Mouse (Mus musculus) intestine, embryonic 15.5 days (tissue): ENCODE results near the gene Large2. TPM values are rescaled to one million over a fixed set of nuclear protein-coding genes. Genes with fewer than 3 reads are reported as not detected.

ENCODE experiments used
- ATAC-seq: fragments of 200-750 bp; cut with Nextera tagmentation; 2 replicates; pipeline ENCODE4 v1.8.0; 2017; ENCODE audit warnings: moderate TSS enrichment, moderate library complexity
- H3K27ac ChIP-seq: fragments of 300-500 bp; sonication (generic); 2 replicates; pipeline ENCODE4 v1.5.1; 2015; ENCODE audit warnings: mild to moderate bottlenecking, inconsistent platforms
- H3K27me3 ChIP-seq: fragments of 300-500 bp; sonication (generic); replicated peaks from 2 replicates; pipeline ENCODE4 v1.6.1; 2015; ENCODE audit warnings: inconsistent platforms
- H3K36me3 ChIP-seq: fragments of 300-500 bp; sonication (generic); 2 replicates; pipeline ENCODE4 v1.6.1; 2015; ENCODE audit warnings: inconsistent platforms
- H3K4me1 ChIP-seq: fragments of 300-500 bp; sonication (generic); replicated peaks from 2 replicates; pipeline ENCODE4 v1.6.1; 2015; ENCODE audit warnings: inconsistent platforms
- H3K4me2 ChIP-seq: fragments of 300-500 bp; sonication (generic); replicated peaks from 2 replicates; pipeline ENCODE4 v1.6.1; 2015; ENCODE audit warnings: mild to moderate bottlenecking, inconsistent platforms
- H3K4me3 ChIP-seq: fragments of 300-500 bp; sonication (generic); replicated peaks from 2 replicates; pipeline ENCODE4 v1.5.1; 2015; ENCODE audit warnings: inconsistent platforms
- H3K9ac ChIP-seq: fragments of 300-500 bp; sonication (generic); 2 replicates; pipeline ENCODE4 v1.6.1; 2015; ENCODE audit warnings: inconsistent platforms
- H3K9me3 ChIP-seq: fragments of 300-500 bp; sonication (generic); 2 replicates; pipeline ENCODE4 v1.6.1; 2016; ENCODE audit warnings: inconsistent platforms
- WGBS: fragments of 180-500 bp; shearing (Covaris S2); methylation state at CpG from one replicate; pipeline ENCODE4 v1.1.7; 2015; 5-methylcytosine and 5-hydroxymethylcytosine counted together
- polyA plus RNA-seq: library from polyadenylated mRNA; unstranded; fragments of >200 nt; fragmentation: Nextera tagmentation; extraction: Ambion mirVana; gene quantifications from 2 replicates; pipeline ENCODE4 v1.2.1, GENCODE M21; 2015

Large2 gene
- polyA plus RNA-seq = 10.0 and 11.8 TPM in 2 replicates

- peak; percentile 18; the same call in 1 of the 2 replicates for ATAC-seq
- H3K9ac ChIP-seq = peak within 1 kb of the TSS; percentile 69
- H3K9me3 ChIP-seq = no peaks in the 10 kb centered on the region
- peaks cover 42% of the 10 kb centered on the region for H3K4me1 ChIP-seq
- H3K27ac ChIP-seq = peak within 1 kb of the TSS; percentile 91
- peaks cover 10% of the 10 kb centered on the region; the same call in 1 of the 2 replicates for H3K27me3 ChIP-seq
- peak within 1 kb of the TSS; percentile 75 for H3K4me3 ChIP-seq
- 2% methylated on average over 16 of the region's 16 CpGs for WGBS
- H3K4me2 ChIP-seq = peak within 1 kb of the TSS; percentile 89
- 0 out of 2 replicates have a peak, but pooled peaks cover 6% of the 10 kb centered on the region for H3K36me3 ChIP-seq
Measured at GRCm38 (mm10) chr2:92374514-92374913, at the start of gene Large2, which contains the start of gene Pex16. TSS of gene Large2 (minus strand) at chr2:92374869. TSS of gene Pex16 (plus strand) at chr2:92374676.

DNA sequence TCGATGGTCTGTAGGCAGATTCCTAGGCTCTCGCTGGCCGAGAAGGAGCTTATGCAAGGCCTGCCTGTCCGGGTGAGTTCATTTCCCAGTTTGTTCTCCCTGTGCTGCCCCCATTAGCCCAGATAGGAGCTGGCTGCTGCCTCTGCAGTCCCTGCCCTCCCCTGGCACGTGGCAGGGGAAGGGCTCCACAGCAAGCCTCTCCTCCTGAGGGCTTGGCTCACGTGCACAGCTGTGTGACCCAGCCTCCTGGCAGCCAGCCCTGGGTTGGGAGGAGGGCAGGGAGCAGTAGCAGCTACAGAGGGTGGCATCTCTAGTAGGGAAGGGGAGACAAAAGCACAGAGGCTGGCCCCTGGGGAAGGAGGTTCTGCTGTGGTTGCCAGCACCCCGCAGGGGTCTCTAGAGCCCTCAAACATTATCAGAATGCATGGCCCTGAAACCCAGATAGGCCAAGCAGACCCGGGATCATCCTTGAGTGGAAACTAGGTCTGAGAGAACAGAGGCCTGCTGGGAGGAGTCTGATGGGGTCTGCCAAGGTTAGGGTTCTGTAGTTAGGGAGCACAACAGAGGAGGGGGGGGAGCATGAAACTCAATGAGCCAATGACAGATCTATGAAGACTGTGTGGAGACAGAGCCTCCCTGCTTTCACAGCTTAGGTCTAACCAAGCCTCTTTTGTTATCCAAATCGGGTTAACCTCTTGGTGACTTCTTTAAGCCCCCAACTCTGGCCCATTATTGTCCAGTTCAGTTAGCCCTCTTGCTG lies 49.2 kb upstream of the Large2 start:
- Histone ChIP-seq H3K9ac (no peak overlapping the region), H3K36me3 (peaks cover 32% of the 10 kb centered on the region), H3K27ac (0 out of 2 replicates have a peak overlapping the region, but pooled peaks have one; percentile 68), H3K4me2 (no peak overlapping the region), H3K9me3 (no peaks in the 10 kb centered on the region), H3K4me1 (peaks cover 42% of the 10 kb centered on the region), H3K27me3 (no peaks in the 10 kb centered on the region), H3K4me3 (no peak overlapping the region)
- 0 out of 2 replicates have a peak, but pooled peaks have one; percentile 10 for ATAC-seq
- 80% methylated on average over 9 of the region's 9 CpGs for WGBS

DNA sequence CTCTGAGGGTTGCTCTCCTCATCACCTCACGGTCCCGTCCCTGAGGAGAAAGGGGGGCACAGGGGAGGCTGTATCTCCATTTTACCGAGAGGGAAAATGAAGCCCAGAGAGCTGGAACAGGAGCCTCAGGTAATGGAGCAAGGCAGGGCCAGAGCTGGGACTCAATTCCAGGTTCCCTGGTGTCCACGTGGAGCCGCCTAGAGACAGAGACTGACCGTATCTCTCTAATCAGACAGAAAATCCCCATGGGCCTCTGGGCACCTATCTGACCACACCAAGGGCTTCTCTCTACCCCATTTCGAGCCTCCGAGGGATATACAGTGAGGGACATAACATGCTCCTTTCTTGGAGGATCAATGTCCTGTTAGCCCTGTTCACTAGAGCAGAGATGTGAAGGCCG lies 48.5 kb upstream of the Large2 start:
- Histone ChIP-seq H3K27me3 (no peaks in the 10 kb centered on the region), H3K4me2 (no peak overlapping the region), H3K9me3 (no peaks in the 10 kb centered on the region), H3K4me1 (peaks cover 38% of the 10 kb centered on the region), H3K4me3 (no peak overlapping the region), H3K9ac (no peak overlapping the region), H3K36me3 (peaks cover 32% of the 10 kb centered on the region), H3K27ac (no peak overlapping the region)
- 93% methylated on average over 9 of the region's 9 CpGs for WGBS
- ATAC-seq = no peak

GRCm38 (mm10) chr2:92422388-92423135 lies 47.9 kb upstream of the Large2 start:
- peaks cover 38% of the 10 kb centered on the region for H3K36me3 ChIP-seq
- H3K9ac ChIP-seq = no peak overlapping the region
- H3K27ac ChIP-seq = no peak overlapping the region
- 63% methylated on average over 10 of the region's 10 CpGs for WGBS
- no peak overlapping the region for H3K4me2 ChIP-seq
- peaks cover 32% of the 10 kb centered on the region for H3K4me1 ChIP-seq
- ATAC-seq = no peak
- H3K27me3 ChIP-seq = no peaks in the 10 kb centered on the region
- no peak overlapping the region for H3K4me3 ChIP-seq
- no peaks in the 10 kb centered on the region for H3K9me3 ChIP-seq

DNA sequence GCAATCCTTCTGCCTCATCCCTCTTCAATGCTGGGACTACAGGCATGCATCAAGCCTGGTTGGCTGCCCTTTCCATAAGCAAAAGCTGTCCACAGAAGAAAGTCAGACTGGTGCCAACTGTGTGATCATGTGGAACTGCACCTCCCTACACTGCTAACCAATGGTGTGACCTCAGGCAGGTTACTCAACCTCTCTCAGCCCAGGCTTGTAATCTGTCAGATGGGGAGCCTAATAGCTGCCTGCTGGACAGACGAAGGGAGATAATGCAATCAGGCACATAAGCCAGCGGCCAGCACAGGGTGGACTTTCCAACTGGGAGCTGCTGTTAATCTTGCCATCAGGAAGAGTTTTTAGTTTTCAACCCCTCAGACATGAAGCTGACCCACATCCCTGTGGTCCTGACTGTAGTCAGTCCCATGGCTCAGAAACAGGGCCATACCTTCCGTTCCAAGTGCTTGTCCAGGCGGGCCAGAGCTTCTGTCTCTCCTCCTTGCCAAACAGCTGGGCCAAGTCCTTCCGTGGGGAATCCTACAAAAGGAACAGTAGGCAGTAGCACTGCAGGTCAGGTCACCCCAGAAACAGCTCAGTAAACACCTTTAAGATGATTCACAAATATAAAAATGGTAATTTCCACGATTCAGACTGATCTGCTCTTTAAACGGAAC lies 47.2 kb upstream of the Large2 start:
- peaks cover 31% of the 10 kb centered on the region for H3K4me1 ChIP-seq
- peaks cover 42% of the 10 kb centered on the region for H3K36me3 ChIP-seq
- 89% methylated on average over 7 of the region's 7 CpGs for WGBS
- no peak overlapping the region for H3K27ac ChIP-seq
- H3K27me3 ChIP-seq = no peaks in the 10 kb centered on the region
- no peaks in the 10 kb centered on the region for H3K9me3 ChIP-seq
- no peak for ATAC-seq
- no peak overlapping the region for H3K9ac ChIP-seq
- H3K4me3 ChIP-seq = no peak overlapping the region
- no peak overlapping the region for H3K4me2 ChIP-seq

GRCm38 (mm10) chr2:92411705-92412104 lies 37.0 kb upstream of the Large2 start:
- H3K27me3 ChIP-seq = no peaks in the 10 kb centered on the region
- ATAC-seq = no peak
- no peak overlapping the region for H3K4me2 ChIP-seq
- H3K9ac ChIP-seq = no peak overlapping the region
- no peak overlapping the region for H3K27ac ChIP-seq
- WGBS = 88% methylated on average over 10 of the region's 10 CpGs
- H3K36me3 ChIP-seq = peaks cover 61% of the 10 kb centered on the region
- H3K9me3 ChIP-seq = no peaks in the 10 kb centered on the region
- H3K4me3 ChIP-seq = no peak overlapping the region
- no peaks in the 10 kb centered on the region for H3K4me1 ChIP-seq

DNA sequence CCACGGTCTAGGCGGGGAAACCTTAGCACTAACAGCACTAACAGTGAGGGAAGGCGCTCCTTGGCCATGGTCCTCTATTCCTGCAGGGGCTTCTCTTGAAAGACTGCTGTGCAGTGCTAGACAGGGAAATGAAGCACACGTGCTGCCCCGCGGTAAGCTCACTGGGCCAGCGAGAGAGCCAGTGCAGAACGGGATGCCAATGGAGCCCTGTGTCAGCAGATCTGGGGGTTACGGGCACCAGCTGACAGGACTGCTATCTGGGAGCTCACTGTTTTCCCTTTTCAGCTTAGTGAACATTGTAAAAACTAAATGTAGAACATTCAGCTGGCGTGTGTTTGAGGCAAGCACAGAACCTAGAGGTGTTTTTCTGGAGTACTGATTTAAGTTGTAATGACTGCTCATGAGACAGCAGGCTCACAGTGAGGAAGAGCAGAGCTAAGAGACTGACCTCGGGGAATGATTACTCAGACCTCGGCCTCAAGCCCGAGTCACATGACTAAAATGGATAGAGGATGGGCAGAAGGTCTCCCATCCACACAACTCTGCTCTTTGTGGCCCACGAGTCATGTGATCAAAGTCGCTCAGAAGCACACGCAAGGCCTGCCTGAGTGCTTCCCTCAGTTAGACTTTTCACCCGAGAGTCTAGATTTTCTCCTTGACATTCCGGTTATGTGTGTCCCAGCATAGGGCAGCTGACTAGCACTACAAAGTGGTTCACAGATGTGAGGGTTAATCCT lies 33.8 kb upstream of the Large2 start:
- H3K36me3 ChIP-seq = peaks cover 40% of the 10 kb centered on the region
- H3K27me3 ChIP-seq = no peaks in the 10 kb centered on the region
- H3K4me2 ChIP-seq = no peak overlapping the region
- no peaks in the 10 kb centered on the region for H3K9me3 ChIP-seq
- no peak overlapping the region for H3K27ac ChIP-seq
- WGBS = 83% methylated on average over 18 of the region's 18 CpGs
- no peak overlapping the region for H3K9ac ChIP-seq
- no peaks in the 10 kb centered on the region for H3K4me1 ChIP-seq
- no peak overlapping the region for H3K4me3 ChIP-seq
- ATAC-seq = no peak

DNA sequence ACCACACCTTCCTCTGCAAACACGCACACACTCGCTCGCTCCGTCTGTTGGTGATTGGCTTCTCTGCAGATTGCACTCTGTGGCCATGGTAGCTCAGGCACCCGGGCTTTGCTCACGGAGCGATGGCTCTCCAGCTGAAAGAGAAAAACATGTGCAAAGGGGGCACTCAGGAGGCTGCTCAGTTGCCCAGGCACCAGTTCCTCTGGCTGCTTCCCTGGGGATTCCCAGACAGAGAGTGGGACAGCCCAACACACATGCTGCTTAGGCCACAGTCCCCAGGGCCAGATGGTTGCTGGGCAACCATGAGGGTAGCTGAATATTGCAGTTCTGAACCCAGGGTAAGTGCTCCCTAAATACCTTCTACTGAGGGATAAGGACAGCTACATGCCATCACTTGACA lies 31.0 kb upstream of the Large2 start:
- H3K4me3 ChIP-seq = no peak overlapping the region
- no peak overlapping the region for H3K4me2 ChIP-seq
- peaks cover 21% of the 10 kb centered on the region for H3K36me3 ChIP-seq
- H3K27me3 ChIP-seq = 0 out of 2 replicates have a peak, but pooled peaks cover 2% of the 10 kb centered on the region
- 0 out of 2 replicates have a peak, but pooled peaks cover 4% of the 10 kb centered on the region for H3K4me1 ChIP-seq
- H3K9ac ChIP-seq = no peak overlapping the region
- H3K9me3 ChIP-seq = no peaks in the 10 kb centered on the region
- 81% methylated on average over 7 of the region's 7 CpGs for WGBS
- H3K27ac ChIP-seq = no peak overlapping the region
- ATAC-seq = no peak

GRCm38 (mm10) chr2:92404737-92405136 lies 30.1 kb upstream of the Large2 start:
- 82% methylated on average over 6 of the region's 6 CpGs for WGBS
- Histone ChIP-seq H3K36me3 (peaks cover 17% of the 10 kb centered on the region), H3K9ac (no peak overlapping the region), H3K27me3 (0 out of 2 replicates have a peak, but pooled peaks cover 6% of the 10 kb centered on the region), H3K4me2 (no peak overlapping the region), H3K4me1 (0 out of 2 replicates have a peak, but pooled peaks cover 4% of the 10 kb centered on the region), H3K27ac (no peak overlapping the region), H3K9me3 (no peaks in the 10 kb centered on the region), H3K4me3 (no peak overlapping the region)
- ATAC-seq = no peak

DNA sequence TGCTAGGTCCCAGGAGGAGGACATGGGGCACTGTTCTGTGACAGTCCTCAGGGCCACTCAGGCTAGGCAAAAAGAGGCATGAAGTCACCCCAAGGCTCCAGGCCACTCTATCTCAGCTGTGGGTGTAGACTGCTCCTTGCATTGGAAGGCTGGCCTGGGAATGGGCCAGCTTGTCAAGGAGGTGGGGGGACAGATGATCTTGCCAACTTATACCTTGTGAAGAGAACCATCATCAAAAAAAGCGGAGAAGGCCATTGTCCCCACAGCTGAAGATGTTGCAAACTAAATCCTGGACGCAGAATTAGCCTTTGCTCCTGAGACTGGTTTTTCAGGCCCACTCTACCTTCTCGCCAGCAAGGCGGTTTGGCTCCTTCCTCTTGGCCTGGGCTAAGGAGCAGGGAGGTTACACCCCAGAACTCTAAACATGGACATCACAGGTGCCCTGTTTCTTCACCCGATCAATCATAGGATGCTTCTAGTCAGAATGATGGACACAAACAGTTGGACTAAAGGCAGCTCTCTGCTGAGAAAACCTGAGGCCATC lies 29.2 kb upstream of the Large2 start:
- 89% methylated on average over 5 of the region's 5 CpGs for WGBS
- Histone ChIP-seq H3K9ac (no peak overlapping the region), H3K9me3 (no peaks in the 10 kb centered on the region), H3K27me3 (0 out of 2 replicates have a peak, but pooled peaks cover 6% of the 10 kb centered on the region), H3K4me3 (no peak overlapping the region), H3K4me2 (no peak overlapping the region), H3K36me3 (peaks cover 12% of the 10 kb centered on the region), H3K27ac (no peak overlapping the region), H3K4me1 (0 out of 2 replicates have a peak, but pooled peaks cover 4% of the 10 kb centered on the region)
- ATAC-seq = no peak

DNA sequence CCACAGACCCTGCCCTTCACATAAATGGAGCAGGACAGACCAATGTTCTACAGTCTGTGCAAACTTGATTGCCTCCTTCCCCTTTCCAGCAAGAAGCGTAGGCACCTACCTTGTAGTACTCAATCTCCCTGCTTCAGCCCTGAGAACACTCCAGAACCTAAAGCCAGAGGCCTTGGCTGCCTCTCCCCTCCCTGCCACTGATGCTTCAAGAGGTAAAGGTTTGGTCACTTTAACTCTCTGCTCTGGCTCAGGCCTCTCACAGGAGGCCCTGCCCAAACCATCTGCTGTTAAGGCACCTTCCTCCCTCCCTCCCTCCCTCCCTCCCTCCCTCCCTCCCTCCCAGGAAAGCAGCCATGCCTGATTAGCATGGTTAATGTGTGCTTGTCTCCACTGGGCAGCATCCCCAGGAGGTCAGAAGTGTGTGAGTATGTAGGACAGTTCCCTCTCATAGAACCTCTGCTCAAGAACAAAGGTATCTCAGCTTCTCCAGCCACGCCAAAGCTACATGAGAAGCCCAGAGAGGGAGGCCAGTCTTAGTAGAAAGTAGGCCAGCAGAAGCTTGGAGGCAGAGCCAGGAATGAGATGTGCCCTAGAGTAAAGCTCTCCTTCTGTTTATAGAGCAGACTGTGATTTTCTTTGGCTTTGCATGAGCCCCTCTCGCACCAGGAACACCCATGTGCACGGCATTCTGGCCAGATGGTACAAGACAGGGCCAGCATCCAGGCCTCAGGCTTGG lies 28.1 kb upstream of the Large2 start:
- Histone ChIP-seq H3K27me3 (0 out of 2 replicates have a peak, but pooled peaks cover 6% of the 10 kb centered on the region), H3K4me1 (0 out of 2 replicates have a peak, but pooled peaks cover 4% of the 10 kb centered on the region), H3K27ac (no peak overlapping the region), H3K4me2 (no peak overlapping the region), H3K4me3 (no peak overlapping the region), H3K9me3 (no peaks in the 10 kb centered on the region), H3K36me3 (peaks cover 4% of the 10 kb centered on the region), H3K9ac (no peak overlapping the region)
- ATAC-seq = no peak
- 79% methylated on average over 4 of the region's 4 CpGs for WGBS
